Mouse (Mus musculus): Measurements from ENCODE around the gene Sgpl1. TPM values are rescaled to one million over a fixed set of nuclear protein-coding genes. Genes with fewer than 3 reads are reported as not detected.

Sgpl1 gene
- polyA plus RNA-seq, 1 experiment from 2014 or later, result 62.9 TPM

DNA sequence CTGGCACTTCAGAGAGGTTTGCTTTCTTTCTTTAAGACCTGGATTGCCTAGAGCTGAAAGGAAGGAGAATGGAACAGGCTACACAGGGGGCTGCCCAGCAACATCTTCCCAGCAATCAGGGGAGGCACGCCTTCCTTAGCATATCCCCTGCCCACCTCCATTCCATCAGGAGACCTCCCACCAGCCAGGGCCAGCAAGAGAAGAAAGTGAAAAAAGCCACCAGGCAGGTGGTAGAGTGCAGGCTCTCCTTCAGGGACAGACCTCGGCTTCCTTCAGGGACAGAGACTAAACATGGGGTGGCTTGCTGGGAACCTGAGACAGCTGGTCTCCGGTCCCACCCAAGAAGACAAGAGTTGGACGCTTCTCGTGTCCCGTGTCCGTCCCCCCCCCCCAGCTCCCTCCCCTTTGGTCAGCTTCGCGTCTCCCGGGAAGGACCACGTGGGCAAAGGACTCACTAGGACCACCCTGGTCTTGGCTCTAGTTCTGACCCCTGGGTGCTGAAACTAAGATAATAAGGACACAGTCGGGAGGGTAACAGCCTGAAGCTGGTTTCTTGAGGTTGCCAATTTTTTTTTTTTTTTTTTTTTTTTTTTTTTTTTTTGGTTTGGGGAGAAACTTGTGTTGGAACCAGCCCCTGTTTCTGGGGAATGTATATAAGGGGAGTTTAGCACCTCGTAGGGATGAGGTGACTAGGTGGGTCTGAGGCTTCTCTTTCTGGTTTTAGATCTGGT is 27.4 kb upstream of the Sgpl1 start:
- Histone ChIP-seq H3K9ac (no peak overlapping the region), H3K36me3 (no peaks in the 10 kb centered on the region), H3K4me3 (replicated peaks) (no peak overlapping the region), H3K4me1 (peaks cover 12% of the 10 kb centered on the region), H3K9me3 (replicated peaks) (no peaks in the 10 kb centered on the region), H3K27me3 (peaks cover 26% of the 10 kb centered on the region), H3K27ac (no peak overlapping the region), H3K4me2 (no peak overlapping the region)
- 31% methylated on average over 13 of the region's 13 CpGs for WGBS
- no peak for ATAC-seq (replicated peaks; ENCODE audit: low FRiP score)

DNA sequence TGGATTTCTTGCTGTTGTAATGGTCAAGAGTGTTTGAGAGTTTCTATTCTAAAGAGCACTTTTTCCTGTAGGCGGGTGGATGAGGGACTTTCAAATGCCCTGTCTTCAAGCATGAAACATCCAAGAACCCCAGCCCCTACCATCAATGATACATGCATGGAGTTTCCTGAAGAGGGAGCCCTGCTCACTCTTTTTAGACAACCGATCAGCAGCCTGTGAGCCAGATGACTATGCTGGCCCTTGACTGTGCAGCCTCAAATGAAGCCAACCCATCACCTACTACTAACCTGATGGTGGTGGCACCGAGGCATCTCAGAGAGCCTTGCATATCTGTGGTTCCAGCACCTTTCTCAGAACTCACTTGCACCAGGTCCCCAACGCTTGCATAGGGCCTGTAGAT is 25.0 kb upstream of the Sgpl1 start:
- Histone ChIP-seq H3K9ac (no peak overlapping the region), H3K4me3 (replicated peaks) (no peak overlapping the region), H3K27me3 (peaks cover 25% of the 10 kb centered on the region), H3K9me3 (replicated peaks) (no peaks in the 10 kb centered on the region), H3K27ac (no peak overlapping the region), H3K36me3 (no peaks in the 10 kb centered on the region), H3K4me2 (no peak overlapping the region), H3K4me1 (peaks cover 12% of the 10 kb centered on the region)
- 88% methylated on average over 4 of the region's 4 CpGs for WGBS
- ATAC-seq (replicated peaks; ENCODE audit: low FRiP score), result no peak

DNA sequence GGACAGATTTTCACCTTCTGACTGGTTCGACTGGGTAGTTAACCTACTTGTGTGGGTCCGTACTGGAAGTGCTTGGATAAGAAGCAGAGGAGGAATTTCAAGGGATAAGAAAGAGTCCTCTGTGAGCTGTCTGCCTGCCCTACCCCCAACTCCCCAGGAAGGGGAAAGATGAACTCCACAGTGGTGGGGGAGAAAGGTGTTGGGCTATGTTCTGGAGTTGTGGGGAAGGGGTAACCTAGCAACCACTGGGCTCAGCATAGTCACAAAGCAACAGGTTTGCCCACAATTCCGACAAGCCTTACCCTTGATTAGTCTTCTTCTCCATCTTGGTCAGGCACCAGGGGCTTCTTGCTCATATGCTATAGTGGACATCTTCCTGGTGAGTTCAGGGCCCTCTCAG is 24.2 kb upstream of the Sgpl1 start, which contains the start of gene Tbata:
Tbata (plus strand) TSS at position 301 of the 400 bp plus-strand sequence.
- WGBS, result 74% methylated on average over 3 of the region's 3 CpGs
- Histone ChIP-seq H3K27me3 (peaks cover 22% of the 10 kb centered on the region), H3K9me3 (replicated peaks) (no peaks in the 10 kb centered on the region)

GRCm38 (mm10) chr10:61168393-61168792 is 20.9 kb upstream of the Sgpl1 start:
- no peak overlapping the region for H3K9ac ChIP-seq
- no peaks in the 10 kb centered on the region for H3K9me3 ChIP-seq (replicated peaks)
- no peak overlapping the region for H3K4me2 ChIP-seq
- ATAC-seq (replicated peaks; ENCODE audit: low FRiP score), result no peak
- WGBS, result 72% methylated on average over 2 of the region's 2 CpGs
- H3K4me3 ChIP-seq (replicated peaks), result no peak overlapping the region
- 0 out of 2 replicates have a peak, but pooled peaks cover 3% of the 10 kb centered on the region for H3K27me3 ChIP-seq
- H3K4me1 ChIP-seq, result no peaks in the 10 kb centered on the region
- no peak overlapping the region for H3K27ac ChIP-seq
- H3K36me3 ChIP-seq, result no peaks in the 10 kb centered on the region

More for the DNA sequence above, 24.2 kb upstream of the Sgpl1 start, which contains the start of gene Tbata:
- H3K4me1 ChIP-seq, result peaks cover 12% of the 10 kb centered on the region
- H3K27ac ChIP-seq, result no peak within 1 kb of the TSS
- no peak for ATAC-seq (replicated peaks; ENCODE audit: low FRiP score)
- H3K36me3 ChIP-seq, result no peaks in the 10 kb centered on the region
- H3K4me3 ChIP-seq (replicated peaks), result no peak within 1 kb of the TSS
- H3K4me2 ChIP-seq, result no peak within 1 kb of the TSS
- no peak within 1 kb of the TSS for H3K9ac ChIP-seq

DNA sequence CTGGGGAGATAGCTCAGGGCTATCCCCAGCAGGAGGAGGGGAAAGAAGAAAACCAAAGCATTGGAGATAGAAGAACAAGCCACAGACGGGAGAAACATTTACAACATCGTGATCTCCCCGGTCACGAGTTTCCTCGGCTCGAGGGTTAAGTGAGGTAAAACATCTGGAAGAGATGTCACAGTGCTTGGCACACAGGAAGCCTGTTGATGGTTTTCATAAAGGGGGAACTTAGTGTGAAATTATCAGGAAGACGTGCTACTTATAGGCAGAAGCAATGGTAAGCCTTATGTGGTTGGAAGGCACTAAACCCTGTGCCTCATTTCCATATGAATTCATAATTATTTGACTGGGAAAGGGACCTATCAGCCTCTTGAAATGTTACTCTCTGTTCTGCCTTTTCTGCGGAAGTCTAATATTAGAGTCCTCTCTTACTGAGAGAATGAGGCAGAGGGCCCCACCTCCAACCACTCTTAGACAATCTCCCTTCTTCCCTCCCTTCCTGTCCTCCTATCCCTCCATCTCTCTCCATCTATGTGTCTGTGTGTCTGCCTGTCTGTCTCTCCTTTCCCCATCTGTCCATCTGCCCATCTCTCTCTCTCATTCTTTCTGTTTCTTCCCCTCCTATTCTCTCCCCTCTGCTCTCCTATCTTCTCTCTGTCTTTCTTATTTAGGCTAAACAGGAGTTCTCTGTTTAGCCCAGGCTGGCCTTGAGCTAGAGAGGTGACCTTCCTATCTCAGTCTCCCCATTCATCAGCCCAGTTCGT is 20.0 kb upstream of the Sgpl1 start:
- Histone ChIP-seq H3K4me3 (replicated peaks) (no peak overlapping the region), H3K9me3 (replicated peaks) (no peaks in the 10 kb centered on the region), H3K9ac (no peak overlapping the region), H3K36me3 (no peaks in the 10 kb centered on the region), H3K4me1 (no peaks in the 10 kb centered on the region), H3K4me2 (no peak overlapping the region), H3K27me3 (0 out of 2 replicates have a peak, but pooled peaks cover 3% of the 10 kb centered on the region), H3K27ac (no peak overlapping the region)
- ATAC-seq (replicated peaks; ENCODE audit: low FRiP score), result no peak
- 37% methylated on average over 9 of the region's 9 CpGs for WGBS

GRCm38 (mm10) chr10:61162366-61162765 is 14.9 kb upstream of the Sgpl1 start:
- no peak for ATAC-seq (replicated peaks; ENCODE audit: low FRiP score)
- Histone ChIP-seq H3K4me2 (no peak overlapping the region), H3K4me1 (no peaks in the 10 kb centered on the region), H3K36me3 (no peaks in the 10 kb centered on the region), H3K4me3 (replicated peaks) (no peak overlapping the region), H3K9me3 (replicated peaks) (no peaks in the 10 kb centered on the region), H3K27me3 (no peaks in the 10 kb centered on the region), H3K9ac (no peak overlapping the region), H3K27ac (no peak overlapping the region)
- 28% methylated on average over 3 of the region's 3 CpGs for WGBS

DNA sequence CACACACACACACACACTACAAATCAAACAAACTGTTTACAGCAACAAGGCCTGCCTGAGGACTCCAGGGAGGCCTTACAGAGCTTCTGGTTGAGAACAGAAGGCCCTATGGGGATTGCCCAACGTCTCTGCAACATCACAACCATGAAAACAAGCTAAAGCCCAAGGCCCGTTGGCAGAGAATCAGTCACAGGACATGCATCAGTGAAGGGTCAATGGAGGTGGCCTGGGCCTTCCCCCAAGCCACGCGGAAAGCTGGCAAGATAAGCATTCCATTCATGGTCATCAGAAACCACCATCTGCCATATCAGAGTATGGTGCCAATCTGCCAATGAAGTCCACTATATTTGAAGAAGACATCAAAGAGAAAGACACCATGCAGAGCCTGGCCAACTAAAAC is 13.2 kb upstream of the Sgpl1 start:
- Histone ChIP-seq H3K9ac (no peak overlapping the region), H3K9me3 (replicated peaks) (no peaks in the 10 kb centered on the region), H3K27ac (no peak overlapping the region), H3K4me1 (no peaks in the 10 kb centered on the region), H3K4me3 (replicated peaks) (no peak overlapping the region), H3K36me3 (no peaks in the 10 kb centered on the region), H3K4me2 (no peak overlapping the region), H3K27me3 (no peaks in the 10 kb centered on the region)
- ATAC-seq (replicated peaks; ENCODE audit: low FRiP score), result no peak
- WGBS, result 67% methylated on average over 4 of the region's 4 CpGs

DNA sequence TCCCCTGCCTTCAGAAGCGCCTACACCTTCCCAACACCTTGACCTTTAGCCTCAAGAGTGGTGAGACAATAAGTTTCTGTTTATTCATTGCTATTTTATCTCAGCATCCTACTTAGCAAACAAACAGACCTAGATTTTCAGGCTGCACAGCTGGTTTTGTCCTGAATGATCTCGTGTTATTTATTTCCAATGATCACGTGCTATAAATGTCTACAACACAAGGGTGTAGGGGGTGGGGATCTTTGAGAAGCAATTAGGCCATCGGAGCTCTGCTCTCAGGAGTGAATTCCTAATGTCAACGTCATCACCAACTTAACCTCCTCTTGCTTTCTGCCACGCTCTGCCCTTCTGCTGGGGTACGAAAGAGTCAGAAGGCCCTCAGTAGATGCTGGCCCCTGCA is 12.6 kb upstream of the Sgpl1 start:
- 73% methylated on average over 7 of the region's 7 CpGs for WGBS
- Histone ChIP-seq H3K36me3 (no peaks in the 10 kb centered on the region), H3K27ac (no peak overlapping the region), H3K4me2 (no peak overlapping the region), H3K27me3 (no peaks in the 10 kb centered on the region), H3K9ac (no peak overlapping the region), H3K9me3 (replicated peaks) (no peaks in the 10 kb centered on the region), H3K4me3 (replicated peaks) (no peak overlapping the region), H3K4me1 (no peaks in the 10 kb centered on the region)
- no peak for ATAC-seq (replicated peaks; ENCODE audit: low FRiP score)

GRCm38 (mm10) chr10:61158594-61158993 is 11.1 kb upstream of the Sgpl1 start:
- H3K9ac ChIP-seq, result no peak overlapping the region
- ATAC-seq (replicated peaks; ENCODE audit: low FRiP score), result peak; percentile 56; the same call in 1 of the 2 replicates
- H3K4me1 ChIP-seq, result no peaks in the 10 kb centered on the region
- no peak overlapping the region for H3K27ac ChIP-seq
- H3K4me2 ChIP-seq, result no peak overlapping the region
- H3K9me3 ChIP-seq (replicated peaks), result no peaks in the 10 kb centered on the region
- WGBS, result 40% methylated on average over 3 of the region's 3 CpGs
- no peaks in the 10 kb centered on the region for H3K36me3 ChIP-seq
- H3K27me3 ChIP-seq, result no peaks in the 10 kb centered on the region
- H3K4me3 ChIP-seq (replicated peaks), result no peak overlapping the region

DNA sequence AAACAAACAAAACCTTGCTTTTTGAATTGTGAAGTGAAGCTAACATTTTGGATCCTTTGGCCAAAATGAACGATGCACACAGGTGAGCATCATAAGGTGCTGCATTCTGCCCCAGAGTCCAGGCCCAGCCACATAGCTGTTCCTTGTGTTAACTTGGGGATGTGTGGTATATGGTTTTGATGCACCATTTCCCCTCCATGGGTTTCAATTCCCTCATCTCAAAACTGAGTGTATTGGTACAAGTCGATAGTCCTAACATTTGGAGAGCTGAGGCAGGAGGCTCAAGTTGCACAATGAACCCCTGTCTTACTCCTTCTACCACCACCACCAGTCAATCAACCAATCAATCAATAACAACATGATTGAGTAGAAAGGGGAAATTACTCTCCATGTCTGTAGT is 8.9 kb upstream of the Sgpl1 start:
- no peak for ATAC-seq (replicated peaks; ENCODE audit: low FRiP score)
- Histone ChIP-seq H3K9ac (no peak overlapping the region), H3K27ac (no peak overlapping the region), H3K27me3 (no peaks in the 10 kb centered on the region), H3K4me1 (no peaks in the 10 kb centered on the region), H3K36me3 (no peaks in the 10 kb centered on the region), H3K4me2 (no peak overlapping the region), H3K9me3 (replicated peaks) (no peaks in the 10 kb centered on the region), H3K4me3 (replicated peaks) (no peak overlapping the region)
- 89% methylated on average over 2 of the region's 2 CpGs for WGBS

DNA sequence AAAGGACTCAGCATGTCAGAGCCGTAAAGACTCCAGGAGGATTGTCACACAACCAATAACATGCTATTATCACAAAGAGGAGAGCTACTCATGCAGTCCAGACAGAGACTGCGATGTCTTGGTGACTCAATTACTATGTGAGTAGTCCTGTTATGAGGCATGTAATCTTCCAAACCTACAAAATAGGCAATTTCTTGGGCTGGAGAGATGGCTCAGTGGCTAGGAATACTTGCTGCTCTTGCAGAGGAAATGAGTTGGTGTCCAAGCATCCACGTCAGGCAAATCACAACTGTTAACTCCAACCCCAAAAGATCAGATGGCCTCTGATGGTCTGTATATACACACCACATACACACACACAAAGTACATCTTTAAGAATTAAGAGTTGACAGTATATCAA is 8.1 kb upstream of the Sgpl1 start:
- Histone ChIP-seq H3K9me3 (replicated peaks) (no peaks in the 10 kb centered on the region), H3K27me3 (no peaks in the 10 kb centered on the region), H3K9ac (no peak overlapping the region), H3K4me2 (no peak overlapping the region), H3K4me1 (peaks cover under 1% of the 10 kb centered on the region; the same call in 1 of the 2 replicates), H3K27ac (no peak overlapping the region), H3K36me3 (no peaks in the 10 kb centered on the region), H3K4me3 (replicated peaks) (no peak overlapping the region)
- WGBS, result 78% methylated on average over 3 of the region's 3 CpGs
- no peak for ATAC-seq (replicated peaks; ENCODE audit: low FRiP score)

DNA sequence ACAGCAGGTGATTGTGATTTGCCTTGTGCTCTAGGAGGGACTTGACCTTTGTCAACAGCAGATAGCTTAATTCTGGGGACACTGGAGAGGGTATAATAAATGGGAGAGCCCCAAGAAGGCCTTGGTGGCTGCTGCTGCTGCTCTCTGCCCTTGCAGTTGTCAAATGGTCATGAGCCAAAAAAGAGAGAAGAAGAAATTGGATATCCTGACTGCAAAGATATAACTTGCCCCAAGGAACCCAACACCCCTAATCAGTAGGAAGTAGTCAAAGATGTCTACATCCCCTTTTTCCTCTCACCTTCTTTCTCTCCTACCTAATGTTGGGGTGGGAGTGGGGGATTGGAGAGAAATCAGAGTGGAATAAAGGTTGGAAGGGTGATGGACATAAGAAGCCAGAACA is 4.6 kb upstream of the Sgpl1 start:
- H3K9ac ChIP-seq, result no peak overlapping the region
- no peaks in the 10 kb centered on the region for H3K27me3 ChIP-seq

More for the DNA sequence above, 4.6 kb upstream of the Sgpl1 start:
- no peak for ATAC-seq (replicated peaks; ENCODE audit: low FRiP score)
- H3K4me3 ChIP-seq (replicated peaks), result no peak overlapping the region
- no peak overlapping the region for H3K4me2 ChIP-seq
- H3K9me3 ChIP-seq (replicated peaks), result no peaks in the 10 kb centered on the region
- no peak overlapping the region for H3K27ac ChIP-seq
- peaks cover 8% of the 10 kb centered on the region for H3K4me1 ChIP-seq
- no peaks in the 10 kb centered on the region for H3K36me3 ChIP-seq
